Mouse (Mus musculus): Measurements from ENCODE around the gene Traf3ip3. TPM values are rescaled to one million over a fixed set of nuclear protein-coding genes. Genes with fewer than 3 reads are reported as not detected.
A peak's percentile ranks its signal among the peaks of the same experiment; 100 is the strongest.

The Traf3ip3 gene
- total RNA-seq, 2 experiments from 2014 or later = 1.1 to 2.9 TPM

- intact Hi-C loops (cut with DNase I) = loop anchor here (2.0 kb wide), 1 partner anchor 117 kb away; no protein-coding TSS in a partner anchor
- DNase-seq = no peak
Measured at GRCm38 (mm10) chr1:193208178-193208577, 6.7 kb upstream of the Traf3ip3 start.

GRCm38 (mm10) chr1:193207503-193207902 is 6.0 kb upstream of the Traf3ip3 start, which contains the start of gene Lamb3:
Gene Lamb3 (plus strand): TSS chr1:193207699.
- intact Hi-C loops (cut with DNase I) = loop anchor here (2.0 kb wide), 1 partner anchor 165 kb away; no protein-coding TSS in a partner anchor

GRCm38 (mm10) chr1:193205431-193205830 is 3.9 kb upstream of the Traf3ip3 start:
- intact Hi-C loops (cut with DNase I) = no loop called here
- DNase-seq = no peak

More at GRCm38 (mm10) chr1:193207503-193207902, 6.0 kb upstream of the Traf3ip3 start, which contains the start of gene Lamb3:
- no peak for DNase-seq

GRCm38 (mm10) chr1:193203821-193204220 is 2.3 kb upstream of the Traf3ip3 start:
- intact Hi-C loops (cut with DNase I) = no loop called here

GRCm38 (mm10) chr1:193200640-193201382 is 692 bp downstream of the Traf3ip3 start:
- intact Hi-C loops (cut with DNase I) = no loop called here
- no peak for DNase-seq

More at GRCm38 (mm10) chr1:193203821-193204220, 2.3 kb upstream of the Traf3ip3 start:
- DNase-seq = no peak

- no peak for DNase-seq
- intact Hi-C loops (cut with DNase I) = no loop called here
Measured at GRCm38 (mm10) chr1:193198312-193198711, 3.2 kb downstream of the Traf3ip3 start.

- peak in 1 of 2 experiments; percentile 35 for DNase-seq
- intact Hi-C loops (cut with DNase I) = no loop called here
Measured at GRCm38 (mm10) chr1:193197494-193198205, 3.9 kb downstream of the Traf3ip3 start.

- intact Hi-C loops (cut with DNase I) = no loop called here
- no peak for DNase-seq
Measured at GRCm38 (mm10) chr1:193195169-193195810, 6.2 kb downstream of the Traf3ip3 start.

- no peak for DNase-seq
- intact Hi-C loops (cut with DNase I) = no loop called here
Measured at GRCm38 (mm10) chr1:193194416-193195140, 6.9 kb downstream of the Traf3ip3 start.

- no peak for DNase-seq
- intact Hi-C loops (cut with DNase I) = no loop called here
Measured at GRCm38 (mm10) chr1:193191675-193192283, 9.7 kb downstream of the Traf3ip3 start.

GRCm38 (mm10) chr1:193189771-193190170 is 11.7 kb downstream of the Traf3ip3 start:
- intact Hi-C loops (cut with DNase I) = no loop called here
- DNase-seq = no peak

GRCm38 (mm10) chr1:193189151-193189621 is 12.3 kb downstream of the Traf3ip3 start:
- DNase-seq = peak; percentile 51 to 71
- intact Hi-C loops (cut with DNase I) = no loop called here

- intact Hi-C loops (cut with DNase I) = no loop called here
- no peak for DNase-seq
Measured at GRCm38 (mm10) chr1:193188257-193188656, 13.2 kb downstream of the Traf3ip3 start.

GRCm38 (mm10) chr1:193181104-193181503 is 20.4 kb downstream of the Traf3ip3 start:
- intact Hi-C loops (cut with DNase I) = no loop called here
- DNase-seq = no peak

GRCm38 (mm10) chr1:193174143-193174733 is 27.3 kb downstream of the Traf3ip3 start:
- no peak for DNase-seq
- intact Hi-C loops (cut with DNase I) = no loop called here

- intact Hi-C loops (cut with DNase I) = no loop called here
- DNase-seq = no peak
Measured at GRCm38 (mm10) chr1:193173810-193174129, 27.7 kb downstream of the Traf3ip3 start.

- intact Hi-C loops (cut with DNase I) = no loop called here
- peak; percentile 93 to 94 for DNase-seq
Measured at GRCm38 (mm10) chr1:193172991-193173809, 28.3 kb downstream of the Traf3ip3 start.

GRCm38 (mm10) chr1:193169856-193170255 is 31.6 kb downstream of the Traf3ip3 start:
- intact Hi-C loops (cut with DNase I) = no loop called here
- no peak for DNase-seq

- no peak for DNase-seq
- intact Hi-C loops (cut with DNase I) = no loop called here
Measured at GRCm38 (mm10) chr1:193169228-193169627, 32.3 kb downstream of the Traf3ip3 start.

Data from gastrocnemius, postnatal 36 days (tissue).